Mouse (Mus musculus) hindbrain, embryonic 15.5 days (tissue): ENCODE results near the gene Etnk2. TPM values are rescaled to one million over a fixed set of nuclear protein-coding genes. Genes with fewer than 3 reads are reported as not detected.
A peak's percentile ranks its signal among the peaks of the same experiment; 100 is the strongest.
"Not testable (repeated sequence)": the region's sequence is repeated elsewhere in the genome, so short reads cannot be mapped to it uniquely, and the experiment has no call there.

Source experiments
- ATAC-seq: fragments of 200-750 bp; cut with Nextera tagmentation; 2 replicates; pipeline ENCODE4 v1.8.0; 2017; ENCODE audit warnings: low read depth, moderate number of reproducible peaks, moderate TSS enrichment; ENCODE audit not compliant: low FRiP score
- H3K27ac ChIP-seq: fragments of 300-500 bp; sonication (generic); replicated peaks from 2 replicates; pipeline ENCODE4 v1.5.1; 2015; ENCODE audit warnings: mild to moderate bottlenecking, inconsistent platforms
- H3K27me3 ChIP-seq: fragments of 300-500 bp; sonication (generic); 2 replicates; pipeline ENCODE4 v1.6.1; 2015; ENCODE audit warnings: control low read depth, inconsistent platforms
- H3K36me3 ChIP-seq: fragments of 300-500 bp; sonication (generic); 2 replicates; pipeline ENCODE4 v1.6.1; 2015; ENCODE audit warnings: control low read depth, inconsistent platforms
- H3K4me1 ChIP-seq: fragments of 300-500 bp; sonication (generic); replicated peaks from 2 replicates; pipeline ENCODE4 v1.6.1; 2015; ENCODE audit warnings: control low read depth, inconsistent platforms
- H3K4me2 ChIP-seq: fragments of 300-500 bp; sonication (generic); 2 replicates; pipeline ENCODE4 v1.6.1; 2015; ENCODE audit warnings: moderate library complexity, mild to moderate bottlenecking, inconsistent platforms
- H3K4me3 ChIP-seq: fragments of 300-500 bp; sonication (generic); 2 replicates; pipeline ENCODE4 v1.5.1; 2015; ENCODE audit warnings: mild to moderate bottlenecking, inconsistent platforms
- H3K9ac ChIP-seq: fragments of 300-500 bp; sonication (generic); 2 replicates; pipeline ENCODE4 v1.6.1; 2015; ENCODE audit warnings: inconsistent platforms
- H3K9me3 ChIP-seq: fragments of 300-500 bp; sonication (generic); 2 replicates; pipeline ENCODE4 v1.6.1; 2016; ENCODE audit warnings: control low read depth, inconsistent platforms
- WGBS: fragments of 180-500 bp; shearing (Covaris S2); methylation state at CpG from one replicate; pipeline ENCODE4 v1.1.7; 2015; 5-methylcytosine and 5-hydroxymethylcytosine counted together
- polyA plus RNA-seq: library from polyadenylated mRNA; unstranded; fragments of >200 nt; fragmentation: Nextera tagmentation; extraction: Ambion mirVana; gene quantifications from 2 replicates; pipeline ENCODE4 v1.2.1, GENCODE M21; 2015

Gene Etnk2
- polyA plus RNA-seq, 1 experiment from 2014 or later, result 22.4 TPM

GRCm38 (mm10) chr1:133331142-133331541, 32.2 kb upstream of the Etnk2 start:
- Histone ChIP-seq H3K27ac (peak overlapping the region; percentile 64), H3K4me3 (no peak overlapping the region), H3K36me3 (no peaks in the 10 kb centered on the region), H3K27me3 (peaks cover 2% of the 10 kb centered on the region; the same call in 1 of the 2 replicates), H3K4me2 (0 out of 2 replicates have a peak overlapping the region, but pooled peaks have one; percentile 14), H3K9me3 (no peaks in the 10 kb centered on the region), H3K4me1 (peaks cover 28% of the 10 kb centered on the region), H3K9ac (no peak overlapping the region)
- WGBS, result 27% methylated on average over 3 of the region's 3 CpGs
- peak; percentile 83 for ATAC-seq

GRCm38 (mm10) chr1:133332656-133333430, 30.5 kb upstream of the Etnk2 start:
- Histone ChIP-seq H3K4me3 (no peak overlapping the region), H3K4me1 (peaks cover 28% of the 10 kb centered on the region), H3K27me3 (peaks cover 2% of the 10 kb centered on the region; the same call in 1 of the 2 replicates), H3K4me2 (no peak overlapping the region), H3K27ac (no peak overlapping the region), H3K9ac (no peak overlapping the region), H3K9me3 (no peaks in the 10 kb centered on the region), H3K36me3 (no peaks in the 10 kb centered on the region)
- no peak for ATAC-seq
- 88% methylated on average over 11 of the region's 11 CpGs for WGBS

GRCm38 (mm10) chr1:133333937-133334336, 29.4 kb upstream of the Etnk2 start:
- Histone ChIP-seq H3K36me3 (no peaks in the 10 kb centered on the region), H3K4me1 (peaks cover 23% of the 10 kb centered on the region), H3K27ac (no peak overlapping the region), H3K9me3 (no peaks in the 10 kb centered on the region), H3K27me3 (0 out of 2 replicates have a peak, but pooled peaks cover 2% of the 10 kb centered on the region), H3K9ac (no peak overlapping the region), H3K4me2 (no peak overlapping the region), H3K4me3 (no peak overlapping the region)
- ATAC-seq, result no peak
- WGBS, result 50% methylated on average over 6 of the region's 6 CpGs

GRCm38 (mm10) chr1:133340403-133340802, 23.0 kb upstream of the Etnk2 start:
- not testable (repeated sequence) for ATAC-seq, H3K27me3 ChIP-seq
- WGBS, result 71% methylated on average over 1 of the region's 1 CpGs

GRCm38 (mm10) chr1:133344357-133344756, 19.0 kb upstream of the Etnk2 start:
- H3K9ac ChIP-seq, result no peak overlapping the region
- no peaks in the 10 kb centered on the region for H3K4me1 ChIP-seq
- WGBS, result 86% methylated on average over 2 of the region's 2 CpGs
- no peaks in the 10 kb centered on the region for H3K9me3 ChIP-seq
- H3K4me3 ChIP-seq, result no peak overlapping the region
- H3K27me3 ChIP-seq, result no peaks in the 10 kb centered on the region
- H3K36me3 ChIP-seq, result no peaks in the 10 kb centered on the region
- no peak overlapping the region for H3K4me2 ChIP-seq
- H3K27ac ChIP-seq, result no peak overlapping the region
- no peak for ATAC-seq

More at GRCm38 (mm10) chr1:133340403-133340802, 23.0 kb upstream of the Etnk2 start:
- not testable (repeated sequence) for H3K4me2 ChIP-seq, H3K27ac ChIP-seq, H3K9ac ChIP-seq, H3K36me3 ChIP-seq, H3K4me3 ChIP-seq, H3K4me1 ChIP-seq, H3K9me3 ChIP-seq

- Histone ChIP-seq H3K36me3 (no peaks in the 10 kb centered on the region), H3K27ac (no peak overlapping the region), H3K27me3 (no peaks in the 10 kb centered on the region), H3K4me1 (no peaks in the 10 kb centered on the region), H3K4me2 (no peak overlapping the region), H3K4me3 (no peak overlapping the region), H3K9ac (no peak overlapping the region), H3K9me3 (no peaks in the 10 kb centered on the region)
- 85% methylated on average over 9 of the region's 9 CpGs for WGBS
- ATAC-seq, result no peak
These were observed 16.8 kb upstream of the Etnk2 start for GRCm38 (mm10) chr1:133346531-133346930.

GRCm38 (mm10) chr1:133347226-133347625, 16.1 kb upstream of the Etnk2 start:
- WGBS, result 71% methylated on average over 3 of the region's 3 CpGs
- ATAC-seq, result no peak
- no peak overlapping the region for H3K27ac ChIP-seq

GRCm38 (mm10) chr1:133347693-133348520, 15.5 kb upstream of the Etnk2 start:
- H3K27ac ChIP-seq, result no peak overlapping the region
- H3K36me3 ChIP-seq, result no peaks in the 10 kb centered on the region
- H3K9ac ChIP-seq, result no peak overlapping the region
- no peaks in the 10 kb centered on the region for H3K9me3 ChIP-seq
- H3K4me1 ChIP-seq, result no peaks in the 10 kb centered on the region; the same call in 1 of the 2 replicates
- H3K27me3 ChIP-seq, result no peaks in the 10 kb centered on the region
- no peak overlapping the region for H3K4me3 ChIP-seq
- H3K4me2 ChIP-seq, result no peak overlapping the region
- no peak for ATAC-seq
- 77% methylated on average over 11 of the region's 11 CpGs for WGBS

More at GRCm38 (mm10) chr1:133347226-133347625, 16.1 kb upstream of the Etnk2 start:
- Histone ChIP-seq H3K9me3 (no peaks in the 10 kb centered on the region), H3K9ac (no peak overlapping the region), H3K4me2 (no peak overlapping the region), H3K4me1 (no peaks in the 10 kb centered on the region), H3K27me3 (no peaks in the 10 kb centered on the region), H3K36me3 (no peaks in the 10 kb centered on the region), H3K4me3 (no peak overlapping the region)

GRCm38 (mm10) chr1:133350210-133350609, 13.2 kb upstream of the Etnk2 start, which contains the start of gene Ren1:
TSS of gene Ren1 (plus strand) at chr1:133350510.
- no peak within 1 kb of the TSS for H3K9ac ChIP-seq
- H3K27ac ChIP-seq, result no peak within 1 kb of the TSS
- WGBS, result 81% methylated on average over 1 of the region's 1 CpGs
- no peak for ATAC-seq
- H3K4me3 ChIP-seq, result no peak within 1 kb of the TSS
- H3K27me3 ChIP-seq, result no peaks in the 10 kb centered on the region
- H3K4me1 ChIP-seq, result peaks cover 5% of the 10 kb centered on the region; the same call in 1 of the 2 replicates
- no peaks in the 10 kb centered on the region for H3K9me3 ChIP-seq
- no peaks in the 10 kb centered on the region for H3K36me3 ChIP-seq
- no peak within 1 kb of the TSS for H3K4me2 ChIP-seq

- Histone ChIP-seq H3K4me1 (peaks cover 5% of the 10 kb centered on the region; the same call in 1 of the 2 replicates), H3K9ac (no peak overlapping the region), H3K4me2 (no peak overlapping the region), H3K9me3 (no peaks in the 10 kb centered on the region), H3K27me3 (no peaks in the 10 kb centered on the region), H3K4me3 (no peak overlapping the region), H3K36me3 (no peaks in the 10 kb centered on the region), H3K27ac (no peak overlapping the region)
- ATAC-seq, result no peak
- 55% methylated on average over 9 of the region's 9 CpGs for WGBS
These were observed 11.6 kb upstream of the Etnk2 start for GRCm38 (mm10) chr1:133351762-133352161.

- Histone ChIP-seq H3K27ac (no peak overlapping the region), H3K36me3 (no peaks in the 10 kb centered on the region), H3K4me2 (no peak overlapping the region), H3K4me3 (no peak overlapping the region), H3K27me3 (0 out of 2 replicates have a peak, but pooled peaks cover 2% of the 10 kb centered on the region), H3K9me3 (no peaks in the 10 kb centered on the region), H3K9ac (no peak overlapping the region), H3K4me1 (peaks cover 5% of the 10 kb centered on the region; the same call in 1 of the 2 replicates)
- peak; percentile 46 for ATAC-seq
- WGBS, result 27% methylated on average over 12 of the region's 12 CpGs
These were observed 10.0 kb upstream of the Etnk2 start for GRCm38 (mm10) chr1:133353371-133353809.

- H3K9ac ChIP-seq, result no peak overlapping the region
- no peak for ATAC-seq
- H3K27me3 ChIP-seq, result 0 out of 2 replicates have a peak, but pooled peaks cover 2% of the 10 kb centered on the region
- peaks cover 5% of the 10 kb centered on the region; the same call in 1 of the 2 replicates for H3K4me1 ChIP-seq
- no peak overlapping the region for H3K27ac ChIP-seq
- no peak overlapping the region for H3K4me3 ChIP-seq
- no peak overlapping the region for H3K4me2 ChIP-seq
- WGBS, result 60% methylated on average over 5 of the region's 5 CpGs
- no peaks in the 10 kb centered on the region for H3K36me3 ChIP-seq
- H3K9me3 ChIP-seq, result no peaks in the 10 kb centered on the region
These were observed 7.9 kb upstream of the Etnk2 start for GRCm38 (mm10) chr1:133355469-133355868.
